Mouse (Mus musculus) embryonic fibroblast, embryonic 13.5 days (primary cell): ENCODE results near the gene Gm38394.
"Not testable (repeated sequence)": the region's sequence is repeated elsewhere in the genome, so short reads cannot be mapped to it uniquely, and the experiment has no call there.

ENCODE experiments used
- CTCF ChIP-seq: IDR thresholded peaks from 2 replicates; pipeline ENCODE4 v1.5.1; 2011; ENCODE audit warnings: mild to moderate bottlenecking, control low read depth, low read length, moderate library complexity, borderline replicate concordance; ENCODE audit not compliant: insufficient read depth
- POLR2A ChIP-seq: IDR thresholded peaks from 2 replicates; pipeline ENCODE4 v1.6.1; 2011; ENCODE audit warnings: low read depth, mild to moderate bottlenecking, control low read depth, low read length, moderate library complexity

- not testable (repeated sequence) for TF ChIP-seq POLR2A, CTCF
Measured at GRCm38 (mm10) chr1:133665713-133666112, 4.6 kb upstream of the Gm38394 start.
